Mouse (Mus musculus) lung, embryonic 14.5 days (tissue): ENCODE data around the gene Mtmr10. TPM values are rescaled to one million over a fixed set of nuclear protein-coding genes. Genes with fewer than 3 reads are reported as not detected.

Source experiments
- ATAC-seq: fragments of 200-750 bp; cut with Nextera tagmentation; 2 replicates; pipeline ENCODE4 v1.8.0; 2017; ENCODE audit warnings: mild to moderate bottlenecking, moderate TSS enrichment, moderate library complexity; ENCODE audit not compliant: insufficient read depth
- DNase-seq: peaks from one replicate; pipeline ENCODE4 v3.0.0-alpha.2; 2015
- H3K27ac ChIP-seq: fragments of 300-500 bp; sonication (generic); 2 replicates; pipeline ENCODE4 v1.5.1; 2014; ENCODE audit warnings: low read depth, mild to moderate bottlenecking, moderate library complexity
- H3K27me3 ChIP-seq: fragments of 300-500 bp; sonication (generic); 2 replicates; pipeline ENCODE4 v1.6.1; 2014; ENCODE audit warnings: low read length, control low read depth; ENCODE audit not compliant: insufficient read depth
- H3K36me3 ChIP-seq: fragments of 300-500 bp; sonication (generic); 2 replicates; pipeline ENCODE4 v1.6.1; 2014; ENCODE audit warnings: control low read depth; ENCODE audit not compliant: insufficient read depth
- H3K4me1 ChIP-seq: fragments of 300-500 bp; sonication (generic); 2 replicates; pipeline ENCODE4 v1.6.1; 2014; ENCODE audit warnings: antibody characterized with exemption, control low read depth; ENCODE audit not compliant: insufficient read depth
- H3K4me2 ChIP-seq: fragments of 300-500 bp; sonication (generic); 2 replicates; pipeline ENCODE4 v1.6.1; 2014; ENCODE audit warnings: mild to moderate bottlenecking
- H3K4me3 ChIP-seq: fragments of 300-500 bp; sonication (generic); 2 replicates; pipeline ENCODE4 v1.5.1; 2014; ENCODE audit warnings: low read depth, low read length
- H3K9ac ChIP-seq: fragments of 300-500 bp; sonication (generic); 2 replicates; pipeline ENCODE4 v1.6.1; 2014
- H3K9me3 ChIP-seq: fragments of 300-500 bp; sonication (generic); 2 replicates; pipeline ENCODE4 v1.6.1; 2016; ENCODE audit warnings: low read depth, low read length, control low read depth
- CTCF ChIP-seq: IDR thresholded peaks from 2 replicates; pipeline ENCODE4 v1.5.1; 2016; ENCODE audit warnings: antibody characterized with exemption, low read depth
- WGBS: fragments of 180-500 bp; shearing (Covaris S2); extraction: QIAGEN DNeasy Blood & Tissue Kit; methylation state at CpG from one replicate; pipeline ENCODE4 v1.1.7; 2014; 5-methylcytosine and 5-hydroxymethylcytosine counted together
- polyA plus RNA-seq: library from polyadenylated mRNA; unstranded; fragments of >200 nt; fragmentation: Nextera tagmentation; extraction: Ambion mirVana; gene quantifications from 2 replicates; pipeline ENCODE4 v1.2.1, GENCODE M21; 2014

Mtmr10 gene
- polyA plus RNA-seq, 1 experiment from 2014 or later: 12.9 TPM

- 14% methylated on average over 1 of the region's 1 CpGs for WGBS
- ATAC-seq: peak; percentile 52; the same call in 1 of the 2 replicates
- Histone ChIP-seq H3K36me3 (peaks cover 19% of the 10 kb centered on the region; the same call in 1 of the 2 replicates), H3K27me3 (no peaks in the 10 kb centered on the region), H3K4me1 (no peaks in the 10 kb centered on the region), H3K4me2 (no peak overlapping the region), H3K9me3 (no peaks in the 10 kb centered on the region), H3K27ac (no peak overlapping the region), H3K4me3 (no peak overlapping the region), H3K9ac (no peak overlapping the region)
- TF ChIP-seq CTCF: peak; percentile 81
- peak; percentile 83 for DNase-seq
Observed at GRCm38 (mm10) chr7:64326892-64327291, 39.4 kb downstream of the Mtmr10 start.

GRCm38 (mm10) chr7:64327486-64327885 lies 40.0 kb downstream of the Mtmr10 start:
- Histone ChIP-seq H3K9me3 (no peaks in the 10 kb centered on the region), H3K4me3 (no peak overlapping the region), H3K27ac (no peak overlapping the region), H3K4me1 (no peaks in the 10 kb centered on the region), H3K4me2 (no peak overlapping the region), H3K9ac (no peak overlapping the region), H3K27me3 (no peaks in the 10 kb centered on the region), H3K36me3 (peaks cover 19% of the 10 kb centered on the region; the same call in 1 of the 2 replicates)
- 86% methylated on average over 4 of the region's 4 CpGs for WGBS
- TF ChIP-seq CTCF: no peak
- ATAC-seq (no peak), DNase-seq (no peak)

DNA sequence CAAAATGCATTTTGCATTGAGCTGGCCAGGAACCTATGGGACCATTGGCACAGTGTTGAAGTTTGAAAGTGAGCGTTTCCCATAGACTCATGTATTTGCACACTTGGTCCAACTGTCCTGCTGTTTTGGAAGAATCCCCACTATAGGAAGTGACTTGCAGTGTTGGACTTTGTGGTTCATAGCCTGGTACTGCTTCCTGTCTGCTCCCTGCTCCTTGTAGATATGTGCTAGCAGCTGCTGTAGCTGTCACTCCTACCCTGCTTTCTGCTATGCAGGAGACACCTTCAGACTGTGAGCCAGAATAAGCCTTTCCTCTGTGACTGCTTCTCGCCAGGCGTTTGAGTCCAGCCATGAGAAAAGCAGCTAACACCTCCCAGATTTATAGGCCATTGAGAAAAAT lies 43.9 kb downstream of the Mtmr10 start:
- H3K9ac ChIP-seq: no peak overlapping the region

DNA sequence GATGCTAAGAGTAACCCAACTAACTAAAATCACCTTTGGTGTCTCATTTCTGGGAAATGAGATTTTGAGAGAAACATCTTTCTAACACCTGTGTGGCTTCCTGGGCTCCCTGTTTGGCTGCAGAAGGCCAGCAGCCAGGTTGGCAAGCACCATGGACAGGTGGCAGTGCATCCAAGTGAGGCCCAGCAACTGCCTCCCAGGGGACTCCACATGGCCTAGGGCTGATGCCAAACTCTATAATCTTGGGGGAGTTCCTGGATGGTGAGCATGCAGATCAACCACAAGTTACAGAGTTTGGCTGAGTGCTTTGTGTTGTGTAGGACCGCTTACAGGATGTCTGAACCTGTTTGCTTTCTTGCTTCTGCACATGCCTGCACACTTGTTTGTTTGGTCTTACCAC lies 45.2 kb downstream of the Mtmr10 start:
- TF ChIP-seq CTCF: no peak
- ATAC-seq: no peak
- peaks cover 49% of the 10 kb centered on the region for H3K36me3 ChIP-seq
- 100% methylated on average over 1 of the region's 1 CpGs for WGBS
- DNase-seq: no peak
- no peak overlapping the region for H3K9ac ChIP-seq
- H3K4me3 ChIP-seq: no peak overlapping the region
- H3K4me2 ChIP-seq: no peak overlapping the region
- H3K4me1 ChIP-seq: no peaks in the 10 kb centered on the region
- H3K27me3 ChIP-seq: no peaks in the 10 kb centered on the region
- no peaks in the 10 kb centered on the region for H3K9me3 ChIP-seq
- no peak overlapping the region for H3K27ac ChIP-seq

More for the DNA sequence above, 43.9 kb downstream of the Mtmr10 start:
- 86% methylated on average over 3 of the region's 3 CpGs for WGBS
- no peak for TF ChIP-seq CTCF
- Histone ChIP-seq H3K4me2 (no peak overlapping the region), H3K36me3 (peaks cover 35% of the 10 kb centered on the region; the same call in 1 of the 2 replicates), H3K27me3 (no peaks in the 10 kb centered on the region), H3K4me3 (no peak overlapping the region), H3K4me1 (no peaks in the 10 kb centered on the region), H3K9me3 (no peaks in the 10 kb centered on the region), H3K27ac (no peak overlapping the region)
- ATAC-seq: no peak
- no peak for DNase-seq

- H3K27me3 ChIP-seq: no peaks in the 10 kb centered on the region
- H3K4me3 ChIP-seq: no peak overlapping the region
- ATAC-seq: no peak
- TF ChIP-seq CTCF: no peak
- 88% methylated on average over 1 of the region's 1 CpGs for WGBS
- H3K9me3 ChIP-seq: no peaks in the 10 kb centered on the region
- H3K4me1 ChIP-seq: no peaks in the 10 kb centered on the region
- no peak overlapping the region for H3K9ac ChIP-seq
- DNase-seq: no peak
- H3K27ac ChIP-seq: no peak overlapping the region
- H3K36me3 ChIP-seq: peaks cover 32% of the 10 kb centered on the region
- H3K4me2 ChIP-seq: no peak overlapping the region
Observed at GRCm38 (mm10) chr7:64347813-64348212, 60.4 kb downstream of the Mtmr10 start.

GRCm38 (mm10) chr7:64349147-64349861 lies 61.9 kb downstream of the Mtmr10 start:
- DNase-seq: peak; percentile 46
- Histone ChIP-seq H3K36me3 (peaks cover 44% of the 10 kb centered on the region), H3K27ac (no peak overlapping the region), H3K4me1 (no peaks in the 10 kb centered on the region), H3K4me2 (no peak overlapping the region), H3K9me3 (no peaks in the 10 kb centered on the region), H3K4me3 (no peak overlapping the region), H3K9ac (no peak overlapping the region), H3K27me3 (no peaks in the 10 kb centered on the region)
- 77% methylated on average over 15 of the region's 15 CpGs for WGBS
- ATAC-seq: peak; percentile 44; the same call in 1 of the 2 replicates
- TF ChIP-seq CTCF: no peak

DNA sequence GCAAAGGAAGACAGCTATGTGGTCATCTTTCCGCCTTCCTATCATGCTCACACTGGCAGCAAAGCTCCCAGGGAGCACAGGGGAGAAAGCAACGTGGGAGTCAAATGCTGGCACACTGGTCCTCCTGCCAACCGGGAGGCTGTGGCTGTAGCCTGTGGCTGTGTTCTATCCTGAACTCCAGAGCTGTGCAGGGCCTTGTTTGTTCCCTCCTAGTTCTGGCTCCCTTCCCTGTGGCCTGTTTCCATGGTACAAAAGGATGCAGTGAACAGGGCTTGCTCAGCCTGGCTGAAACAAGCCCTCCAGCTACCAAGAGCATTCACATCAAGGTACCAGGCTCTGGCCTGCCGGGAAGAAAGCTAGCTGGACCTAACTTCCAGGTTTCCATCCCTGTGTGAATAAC lies 63.6 kb downstream of the Mtmr10 start:
- H3K27me3 ChIP-seq: no peaks in the 10 kb centered on the region
- TF ChIP-seq CTCF: no peak
- 78% methylated on average over 4 of the region's 4 CpGs for WGBS
- H3K9ac ChIP-seq: no peak overlapping the region
- H3K4me1 ChIP-seq: no peaks in the 10 kb centered on the region
- ATAC-seq (no peak), DNase-seq (no peak)
- H3K4me3 ChIP-seq: no peak overlapping the region
- no peaks in the 10 kb centered on the region for H3K9me3 ChIP-seq
- no peak overlapping the region for H3K27ac ChIP-seq
- no peak overlapping the region for H3K4me2 ChIP-seq
- peaks cover 40% of the 10 kb centered on the region for H3K36me3 ChIP-seq
